Mouse (Mus musculus): Measurements from ENCODE around the gene Ptgir. TPM values are rescaled to one million over a fixed set of nuclear protein-coding genes. Genes with fewer than 3 reads are reported as not detected.
"Not testable (repeated sequence)": the region's sequence is repeated elsewhere in the genome, so short reads cannot be mapped to it uniquely, and the experiment has no call there.

Gene Ptgir
- total RNA-seq, 2 experiments from 2014 or later = 0.11 to 0.21 TPM

- intact Hi-C loops (cut with DNase I) = no loop called here
- Histone ChIP-seq H3K4me3 (peak overlapping the region; percentile 83), H3K27ac (peak overlapping the region; percentile 99)
- peak; percentile 35 to 43 for DNase-seq (ENCODE audit: extremely low spot score in 1 of 2, low spot score in 2 of 2)
- TF ChIP-seq CTCF (IDR thresholded peaks at IDR 0.05) = peak; percentile 30
Measured at GRCm38 (mm10) chr7:16946441-16947348, 40.4 kb downstream of the Ptgir start.

- H3K4me3 ChIP-seq = peak overlapping the region; percentile 83
- TF ChIP-seq CTCF (IDR thresholded peaks at IDR 0.05) = no peak
- intact Hi-C loops (cut with DNase I) = no loop called here
- peak in 1 of 2 experiments; percentile 51 for DNase-seq (ENCODE audit: extremely low spot score in 1 of 2, low spot score in 2 of 2)
- peak overlapping the region; percentile 99 for H3K27ac ChIP-seq
Measured at GRCm38 (mm10) chr7:16947349-16947895, 41.1 kb downstream of the Ptgir start.

DNA sequence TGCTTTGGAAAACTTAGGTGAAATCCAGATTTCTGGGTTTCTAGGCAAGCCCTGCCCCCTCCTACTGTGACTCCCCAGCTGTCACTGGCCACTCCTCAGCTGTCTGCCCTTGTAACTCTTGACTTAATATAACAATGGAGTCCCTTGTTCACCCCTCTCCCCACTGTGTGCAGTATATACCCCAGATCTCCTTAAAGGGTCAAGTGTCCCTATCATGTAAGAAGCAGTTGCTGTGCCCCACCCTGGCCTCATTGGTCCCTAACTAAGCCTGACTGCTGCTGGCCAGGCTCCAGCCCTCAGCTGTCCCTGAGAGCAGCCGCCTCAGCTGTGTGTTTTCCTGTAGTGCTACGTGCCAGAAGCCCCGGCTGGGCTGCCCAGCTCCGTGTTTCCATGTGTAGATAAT is 41.7 kb downstream of the Ptgir start:
- no peak for TF ChIP-seq CTCF (IDR thresholded peaks at IDR 0.05)
- no peak for DNase-seq (ENCODE audit: extremely low spot score in 1 of 2, low spot score in 2 of 2)
- Histone ChIP-seq H3K27ac (peak overlapping the region; percentile 72), H3K4me3 (peak overlapping the region; percentile 83)
- intact Hi-C loops (cut with DNase I) = no loop called here

DNA sequence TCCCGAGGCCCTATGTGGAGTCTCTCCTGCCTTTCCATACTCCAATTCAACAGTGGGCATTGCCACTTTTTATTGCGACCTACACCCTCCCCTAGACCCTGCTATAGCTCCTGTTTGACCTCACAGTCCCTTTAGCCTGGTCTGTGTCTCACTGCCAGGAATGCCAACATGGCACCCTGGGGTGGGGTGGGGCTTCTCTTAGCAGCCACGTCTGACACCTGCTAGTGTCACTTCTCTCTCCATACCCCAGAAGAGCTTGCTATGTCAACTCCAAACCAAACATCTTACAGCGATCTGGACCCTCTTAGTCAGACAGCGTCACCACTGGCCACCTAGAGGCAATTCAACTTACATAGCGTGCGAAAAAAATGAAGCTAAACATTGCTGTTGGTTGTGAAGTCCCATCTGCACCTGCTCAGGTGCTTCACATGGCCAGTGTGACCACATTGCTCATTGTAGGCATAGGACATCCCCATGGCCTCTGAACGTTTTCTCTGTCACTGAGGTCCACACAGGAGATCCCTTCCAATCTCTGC is 42.7 kb downstream of the Ptgir start:
- no peak for DNase-seq (ENCODE audit: extremely low spot score in 1 of 2, low spot score in 2 of 2)
- intact Hi-C loops (cut with DNase I) = no loop called here
- H3K4me3 ChIP-seq = no peak overlapping the region; the same call in 1 of the 2 replicates
- peak; percentile 24 for TF ChIP-seq CTCF (IDR thresholded peaks at IDR 0.05)
- peak overlapping the region; percentile 78; the same call in 1 of the 2 replicates for H3K27ac ChIP-seq

DNA sequence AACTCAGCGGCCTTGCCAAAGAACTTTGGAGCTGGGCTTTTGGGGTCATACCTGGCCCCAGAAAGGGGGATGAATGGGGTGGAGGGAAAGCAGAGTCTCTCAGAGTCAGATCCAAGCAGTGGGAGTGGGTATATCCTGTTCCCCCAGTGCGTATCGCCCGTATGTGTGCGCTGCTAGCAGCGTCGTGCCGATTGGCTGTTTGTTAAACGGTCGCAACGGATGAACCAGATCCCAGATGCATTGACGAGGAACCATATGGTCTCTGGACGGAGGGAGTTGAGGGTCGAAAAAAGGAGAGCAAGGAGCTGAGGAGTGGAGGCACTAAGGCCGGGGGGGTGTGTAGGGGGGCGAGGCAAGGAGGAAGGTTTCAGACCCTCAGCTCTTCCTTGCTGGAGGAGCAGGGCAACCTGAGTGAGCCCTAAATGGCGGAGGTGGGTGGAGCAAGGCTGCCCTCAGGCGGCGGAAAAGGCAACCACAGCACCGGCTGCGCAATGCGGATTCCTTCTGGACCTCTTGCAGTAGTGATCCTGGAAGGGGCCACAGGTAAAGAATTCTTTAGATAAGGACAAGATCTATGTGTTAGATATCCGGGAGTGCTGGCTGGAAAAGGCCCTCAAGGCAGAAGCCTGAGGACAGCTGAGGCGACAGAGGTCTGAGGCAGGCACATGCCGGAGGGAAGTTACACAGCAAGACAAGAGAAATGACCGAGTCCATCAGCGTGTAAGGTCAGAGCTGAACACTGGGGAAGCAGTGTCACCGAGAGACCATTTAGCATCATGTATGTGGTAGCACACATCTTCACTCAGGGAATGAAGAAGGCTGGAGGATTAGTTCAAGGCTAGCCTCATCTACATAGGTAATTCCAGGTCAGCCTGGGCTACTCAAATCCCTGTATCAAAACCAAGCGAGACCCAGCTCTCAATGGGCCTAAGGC is 43.9 kb downstream of the Ptgir start:
- H3K27ac ChIP-seq = peak overlapping the region; percentile 78
- intact Hi-C loops (cut with DNase I) = loop anchor here (1.0 kb wide), 1 partner anchor 18 kb away; no protein-coding TSS in a partner anchor
- peak; percentile 86 for TF ChIP-seq CTCF (IDR thresholded peaks at IDR 0.05)
- 0 out of 2 replicates have a peak overlapping the region, but pooled peaks have one; percentile 5 for H3K4me3 ChIP-seq
- peak; percentile 85 to 88 for DNase-seq (ENCODE audit: extremely low spot score in 1 of 2, low spot score in 2 of 2)

- intact Hi-C loops (cut with DNase I) = loop anchor here (1.0 kb wide), 3 partner anchors 19 to 115 kb away; no protein-coding TSS in a partner anchor
- no peak overlapping the region for H3K4me3 ChIP-seq
- peak; percentile 83 to 84 for DNase-seq (ENCODE audit: extremely low spot score in 1 of 2, low spot score in 2 of 2)
- peak overlapping the region; percentile 3; the same call in 1 of the 2 replicates for H3K27ac ChIP-seq
- TF ChIP-seq CTCF (IDR thresholded peaks at IDR 0.05) = peak; percentile 87
Measured at GRCm38 (mm10) chr7:16950861-16951635, 44.8 kb downstream of the Ptgir start.

DNA sequence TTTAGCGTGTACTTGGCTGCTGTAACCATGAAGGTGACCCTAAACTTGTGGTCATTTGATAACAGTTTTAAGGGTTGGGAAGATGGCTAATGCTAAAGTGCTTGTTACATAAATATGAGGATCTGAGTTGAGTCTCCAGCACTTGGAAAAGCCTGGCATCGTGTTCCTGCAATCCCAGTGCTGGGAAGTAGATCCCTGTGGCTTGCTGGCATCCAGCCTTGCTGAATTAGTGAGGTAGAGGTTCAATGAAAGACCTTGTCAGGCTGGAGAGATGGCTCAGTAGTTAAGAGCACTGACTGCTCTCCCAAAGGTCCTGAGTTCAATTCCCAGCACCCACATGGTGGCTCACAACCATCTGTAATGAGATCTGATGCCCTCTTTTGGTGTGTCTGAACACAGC is 47.5 kb downstream of the Ptgir start:
- H3K4me3 ChIP-seq; H3K27ac ChIP-seq; intact Hi-C loops (cut with DNase I); DNase-seq (ENCODE audit: extremely low spot score in 1 of 2, low spot score in 2 of 2): not testable (repeated sequence)

GRCm38 (mm10) chr7:16955712-16956111 is 49.4 kb downstream of the Ptgir start:
- Histone ChIP-seq H3K27ac (0 out of 2 replicates have a peak overlapping the region, but pooled peaks have one; percentile 15), H3K4me3 (no peak overlapping the region)
- DNase-seq (ENCODE audit: extremely low spot score in 1 of 2, low spot score in 2 of 2) = no peak
- intact Hi-C loops (cut with DNase I) = no loop called here
- no peak for TF ChIP-seq CTCF (IDR thresholded peaks at IDR 0.05)

DNA sequence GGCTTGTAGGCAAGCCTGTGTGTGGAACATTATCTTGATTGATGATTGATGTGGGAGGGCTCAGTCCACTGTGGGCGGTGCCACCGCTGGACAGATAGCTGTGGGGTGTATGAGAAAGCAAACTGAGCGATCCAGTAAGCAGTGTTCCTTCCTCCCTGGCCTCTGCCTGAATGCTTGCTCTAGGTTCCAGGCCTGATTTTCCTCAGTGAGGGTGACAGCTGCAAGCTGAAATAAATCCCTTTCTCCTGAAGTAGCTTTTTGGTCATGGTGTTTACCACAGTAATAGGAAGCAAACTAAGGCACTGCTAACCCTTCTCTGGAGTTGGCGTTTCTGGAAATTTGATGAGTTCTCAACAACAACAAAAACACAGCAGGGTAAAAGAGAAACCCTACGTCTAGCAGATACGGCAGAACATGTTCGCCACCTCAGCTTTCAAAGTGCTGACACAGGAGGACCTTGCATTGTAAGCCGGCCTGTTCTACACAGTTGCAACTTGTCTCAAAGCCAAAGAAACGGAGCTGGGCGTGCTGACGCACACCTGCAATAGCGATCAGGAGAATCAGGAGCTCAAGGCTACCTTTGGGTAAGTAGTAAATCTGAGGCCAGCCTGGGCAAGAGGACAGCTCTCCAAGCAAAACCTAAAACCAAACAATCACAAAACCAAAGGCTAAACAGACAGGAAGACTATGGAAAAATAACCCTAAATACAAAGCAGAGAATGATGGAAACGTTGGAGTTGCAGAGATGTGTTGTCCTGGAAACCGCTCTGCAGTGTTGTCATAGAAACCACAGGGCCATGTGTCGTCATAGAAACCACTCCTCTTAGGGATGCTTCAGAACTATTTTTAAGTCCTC is 50.3 kb downstream of the Ptgir start:
- Histone ChIP-seq H3K27ac (peak overlapping the region; percentile 94), H3K4me3 (no peak overlapping the region)
- intact Hi-C loops (cut with DNase I) = no loop called here
- TF ChIP-seq CTCF (IDR thresholded peaks at IDR 0.05) = no peak
- peak; percentile 50 to 65 for DNase-seq (ENCODE audit: extremely low spot score in 1 of 2, low spot score in 2 of 2)

Data from left cerebral cortex, adult 2 months (tissue).